Mouse (Mus musculus): ENCODE data around the gene Hirip3. TPM values are rescaled to one million over a fixed set of nuclear protein-coding genes. Genes with fewer than 3 reads are reported as not detected.

The Hirip3 gene
- polyA plus RNA-seq, 1 experiment from 2014 or later: 8.4 TPM

GRCm38 (mm10) chr7:126860987-126861386 is 785 bp upstream of the Hirip3 start:
- Histone ChIP-seq H3K4me3 (ENCODE audit: low read depth, low read length) (peak overlapping the region; percentile 61), H3K27ac (ENCODE audit: low read length) (no peak overlapping the region), H3K9me3 (ENCODE audit: low read length) (no peaks in the 10 kb centered on the region), H3K36me3 (ENCODE audit: insufficient read depth, low read length) (peaks cover 12% of the 10 kb centered on the region; the same call in 1 of the 2 replicates), H3K4me2 (replicated peaks; ENCODE audit: low read depth, low read length) (peak overlapping the region; percentile 71), H3K9ac (replicated peaks; ENCODE audit: low read depth) (peak overlapping the region; percentile 44), H3K4me1 (ENCODE audit: insufficient read depth, low read depth, low read length) (peaks cover 6% of the 10 kb centered on the region; the same call in 1 of the 2 replicates), H3K27me3 (replicated peaks; ENCODE audit: insufficient read depth, low read length) (no peaks in the 10 kb centered on the region)
- 52% methylated on average over 5 of the region's 5 CpGs for WGBS
- ATAC-seq (no peak), DNase-seq (ENCODE audit: low spot score) (no peak)
- TF ChIP-seq EP300 (IDR thresholded peaks at IDR 0.05) (no peak), CTCF (IDR thresholded peaks at IDR 0.05) (no peak)

- WGBS: under 1% methylated on average over 41 of the region's 41 CpGs
Measured at GRCm38 (mm10) chr7:126862147-126862784, 494 bp downstream of the Hirip3 start, which contains the start of gene Ino80e. Gene Ino80e (minus strand): TSS chr7:126862377.

GRCm38 (mm10) chr7:126863791-126864190 is 2.0 kb downstream of the Hirip3 start:
- H3K9ac ChIP-seq (replicated peaks; ENCODE audit: low read depth): no peak overlapping the region
- ATAC-seq (no peak), DNase-seq (ENCODE audit: low spot score) (no peak)
- no peaks in the 10 kb centered on the region for H3K9me3 ChIP-seq (ENCODE audit: low read length)
- no peak for TF ChIP-seq CTCF (IDR thresholded peaks at IDR 0.05)
- TF ChIP-seq EP300 (IDR thresholded peaks at IDR 0.05): no peak
- H3K27ac ChIP-seq (ENCODE audit: low read length): no peak overlapping the region
- H3K27me3 ChIP-seq (replicated peaks; ENCODE audit: insufficient read depth, low read length): no peaks in the 10 kb centered on the region
- H3K4me3 ChIP-seq (ENCODE audit: low read depth, low read length): no peak overlapping the region
- no peak overlapping the region for H3K4me2 ChIP-seq (replicated peaks; ENCODE audit: low read depth, low read length)
- H3K4me1 ChIP-seq (ENCODE audit: insufficient read depth, low read depth, low read length): peaks cover 6% of the 10 kb centered on the region; the same call in 1 of the 2 replicates
- peaks cover 28% of the 10 kb centered on the region for H3K36me3 ChIP-seq (ENCODE audit: insufficient read depth, low read length)
- 51% methylated on average over 6 of the region's 6 CpGs for WGBS

More at GRCm38 (mm10) chr7:126862147-126862784, 494 bp downstream of the Hirip3 start, which contains the start of gene Ino80e:
- H3K9ac ChIP-seq (replicated peaks; ENCODE audit: low read depth): peak within 1 kb of the TSS; percentile 44
- TF ChIP-seq CTCF (IDR thresholded peaks at IDR 0.05) (peak; percentile 17; the same call in 1 of the 2 replicates), EP300 (IDR thresholded peaks at IDR 0.05) (no peak)
- DNase-seq (ENCODE audit: low spot score): peak; percentile 96
- H3K27ac ChIP-seq (ENCODE audit: low read length): peak within 1 kb of the TSS; percentile 66; the same call in 1 of the 2 replicates
- no peaks in the 10 kb centered on the region for H3K27me3 ChIP-seq (replicated peaks; ENCODE audit: insufficient read depth, low read length)
- no peaks in the 10 kb centered on the region for H3K9me3 ChIP-seq (ENCODE audit: low read length)
- ATAC-seq: peak; percentile 84
- H3K4me2 ChIP-seq (replicated peaks; ENCODE audit: low read depth, low read length): peak within 1 kb of the TSS; percentile 71
- peaks cover 6% of the 10 kb centered on the region; the same call in 1 of the 2 replicates for H3K4me1 ChIP-seq (ENCODE audit: insufficient read depth, low read depth, low read length)
- peak within 1 kb of the TSS; percentile 61 for H3K4me3 ChIP-seq (ENCODE audit: low read depth, low read length)
- peaks cover 24% of the 10 kb centered on the region for H3K36me3 ChIP-seq (ENCODE audit: insufficient read depth, low read length)

GRCm38 (mm10) chr7:126867534-126867933 is 5.8 kb downstream of the Hirip3 start:
- 62% methylated on average over 2 of the region's 2 CpGs for WGBS

GRCm38 (mm10) chr7:126868003-126868402 is 6.2 kb downstream of the Hirip3 start:
- 58% methylated on average over 12 of the region's 12 CpGs for WGBS
- ATAC-seq (peak; percentile 83), DNase-seq (ENCODE audit: low spot score) (peak; percentile 46)
- Histone ChIP-seq H3K27ac (ENCODE audit: low read length) (peak overlapping the region; percentile 48), H3K4me1 (ENCODE audit: insufficient read depth, low read depth, low read length) (no peaks in the 10 kb centered on the region), H3K9me3 (ENCODE audit: low read length) (no peaks in the 10 kb centered on the region), H3K4me3 (ENCODE audit: low read depth, low read length) (no peak overlapping the region), H3K27me3 (replicated peaks; ENCODE audit: insufficient read depth, low read length) (no peaks in the 10 kb centered on the region), H3K4me2 (replicated peaks; ENCODE audit: low read depth, low read length) (no peak overlapping the region), H3K36me3 (ENCODE audit: insufficient read depth, low read length) (peaks cover 65% of the 10 kb centered on the region), H3K9ac (replicated peaks; ENCODE audit: low read depth) (no peak overlapping the region)
- TF ChIP-seq EP300 (IDR thresholded peaks at IDR 0.05) (no peak), CTCF (IDR thresholded peaks at IDR 0.05) (no peak)

More at GRCm38 (mm10) chr7:126867534-126867933, 5.8 kb downstream of the Hirip3 start:
- Histone ChIP-seq H3K4me2 (replicated peaks; ENCODE audit: low read depth, low read length) (no peak overlapping the region), H3K4me1 (ENCODE audit: insufficient read depth, low read depth, low read length) (no peaks in the 10 kb centered on the region), H3K27me3 (replicated peaks; ENCODE audit: insufficient read depth, low read length) (no peaks in the 10 kb centered on the region), H3K9me3 (ENCODE audit: low read length) (no peaks in the 10 kb centered on the region), H3K9ac (replicated peaks; ENCODE audit: low read depth) (no peak overlapping the region), H3K36me3 (ENCODE audit: insufficient read depth, low read length) (peaks cover 60% of the 10 kb centered on the region), H3K4me3 (ENCODE audit: low read depth, low read length) (no peak overlapping the region), H3K27ac (ENCODE audit: low read length) (peak overlapping the region; percentile 48; the same call in 1 of the 2 replicates)
- TF ChIP-seq CTCF (IDR thresholded peaks at IDR 0.05) (no peak), EP300 (IDR thresholded peaks at IDR 0.05) (peak; percentile 73)
- ATAC-seq: peak; percentile 82
- DNase-seq (ENCODE audit: low spot score): peak; percentile 55

GRCm38 (mm10) chr7:126869780-126870519 is 8.2 kb downstream of the Hirip3 start:
- no peak for DNase-seq (ENCODE audit: low spot score)
- H3K9ac ChIP-seq (replicated peaks; ENCODE audit: low read depth): no peak overlapping the region
- H3K4me2 ChIP-seq (replicated peaks; ENCODE audit: low read depth, low read length): no peak overlapping the region
- no peak for TF ChIP-seq CTCF (IDR thresholded peaks at IDR 0.05)
- no peak for TF ChIP-seq EP300 (IDR thresholded peaks at IDR 0.05)
- no peaks in the 10 kb centered on the region for H3K27me3 ChIP-seq (replicated peaks; ENCODE audit: insufficient read depth, low read length)
- H3K36me3 ChIP-seq (ENCODE audit: insufficient read depth, low read length): peaks cover 78% of the 10 kb centered on the region
- no peak overlapping the region for H3K27ac ChIP-seq (ENCODE audit: low read length)
- H3K4me1 ChIP-seq (ENCODE audit: insufficient read depth, low read depth, low read length): no peaks in the 10 kb centered on the region
- H3K4me3 ChIP-seq (ENCODE audit: low read depth, low read length): no peak overlapping the region
- WGBS: 92% methylated on average over 23 of the region's 23 CpGs
- no peak for ATAC-seq
- H3K9me3 ChIP-seq (ENCODE audit: low read length): no peaks in the 10 kb centered on the region
